Mouse (Mus musculus) G1E-ER4 (cell line): ENCODE measurements around the gene Rfx3. TPM values are rescaled to one million over a fixed set of nuclear protein-coding genes. Genes with fewer than 3 reads are reported as not detected.

Experiments
- GATA1 ChIP-seq: IDR thresholded peaks from one replicate; pipeline ENCODE4 v1.8.0; 2012; ENCODE audit warnings: low read length, inconsistent platforms
- polyA plus RNA-seq: library from polyadenylated mRNA; stranded (reverse); fragments of >175 nt; gene quantifications from 2 replicates; pipeline ENCODE4 v1.2.3, GENCODE M21; 2012

Gene Rfx3
- polyA plus RNA-seq: 0.12 and 0.39 TPM in 2 replicates

DNA sequence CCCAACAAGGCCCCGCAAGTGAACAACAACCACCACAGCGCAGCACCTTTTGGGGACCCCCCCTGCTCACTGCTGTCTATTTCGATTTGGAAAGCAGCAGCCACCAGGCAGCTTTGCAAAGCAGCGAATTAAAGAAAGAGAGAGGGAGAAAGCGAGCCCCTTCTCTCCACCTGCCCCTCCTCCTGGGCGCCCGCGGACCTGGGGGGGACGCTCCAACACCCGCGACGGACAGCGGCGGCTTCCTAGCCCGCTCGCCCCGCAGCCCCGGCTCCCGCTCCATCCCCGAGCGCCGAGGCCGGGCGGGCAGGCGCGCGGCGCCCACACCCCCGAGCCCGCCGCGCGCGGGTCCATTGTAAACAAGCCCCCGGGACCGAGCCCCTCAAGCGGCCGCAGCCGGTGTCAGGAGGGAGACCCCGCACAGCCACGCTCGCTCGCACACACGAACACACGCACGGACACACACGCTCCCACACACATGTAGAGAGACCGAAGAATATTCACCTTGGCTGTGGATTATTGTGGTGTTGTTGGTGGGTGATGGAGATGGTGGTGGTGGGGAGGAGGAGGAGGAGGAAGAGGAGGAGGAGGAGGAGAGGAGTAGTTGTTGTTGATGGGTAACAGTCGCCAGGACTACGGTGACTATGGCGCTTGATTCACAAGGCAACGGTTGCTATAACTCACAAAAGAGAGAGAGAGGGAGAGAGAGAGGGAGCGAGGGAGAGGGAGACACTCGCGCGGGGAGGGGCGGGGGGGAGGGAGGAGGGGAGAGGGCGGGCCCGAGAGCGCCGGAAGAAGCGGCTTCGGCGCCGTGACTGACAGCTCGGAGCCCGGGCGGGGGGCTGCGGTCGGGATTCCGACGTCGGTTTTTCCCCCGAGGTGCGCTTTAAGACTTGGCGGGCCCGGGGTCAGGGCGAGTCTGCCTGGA, at the start of gene Rfx3:
Gene Rfx3 (minus strand): TSS at position 696 of the 925 bp plus-strand sequence.
- no peak for TF ChIP-seq GATA1

DNA sequence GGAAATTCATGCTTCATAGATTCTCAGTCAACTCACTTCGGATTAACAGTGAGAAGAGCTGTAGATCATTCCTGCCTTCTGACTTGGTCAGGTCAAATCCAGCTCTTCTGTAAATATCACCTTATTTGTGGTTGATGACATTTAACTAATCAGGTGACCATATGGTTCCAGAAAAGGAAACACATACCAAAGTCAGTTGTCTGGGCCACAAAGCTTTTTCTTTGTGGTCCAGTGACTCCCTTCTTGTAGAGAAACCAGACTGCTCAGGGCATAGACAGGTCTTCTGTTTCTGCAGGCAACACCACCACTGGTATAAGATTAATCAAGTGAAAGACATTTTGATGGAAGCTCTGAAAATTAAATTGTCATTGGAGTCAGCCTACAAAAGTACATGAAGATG, 41.1 kb upstream of the Rfx3 start:
- TF ChIP-seq GATA1: no peak

- TF ChIP-seq GATA1: no peak
Observed at GRCm38 (mm10) chr19:28051571-28051970, 40.6 kb upstream of the Rfx3 start.

GRCm38 (mm10) chr19:28049280-28049679, 38.3 kb upstream of the Rfx3 start:
- no peak for TF ChIP-seq GATA1

DNA sequence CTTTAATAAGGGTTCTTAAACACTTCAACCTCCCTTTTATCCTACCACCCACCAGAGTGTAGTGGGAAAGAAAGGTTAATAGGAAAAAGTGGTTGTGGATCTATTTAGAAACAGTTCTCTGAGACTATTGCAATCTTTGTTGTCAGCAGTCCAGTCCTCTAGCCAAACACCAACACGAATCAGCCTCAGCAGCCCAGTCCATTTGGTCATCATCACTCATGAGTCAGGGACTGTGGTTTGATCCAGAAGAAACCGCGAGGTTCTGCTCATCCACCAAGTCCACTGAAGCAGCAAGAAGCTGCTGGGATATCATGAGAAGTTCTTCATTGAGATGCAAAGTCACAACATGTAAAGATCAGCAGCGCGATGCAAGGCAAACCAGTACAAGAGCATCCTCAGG, 35.8 kb upstream of the Rfx3 start:
- TF ChIP-seq GATA1: no peak

- no peak for TF ChIP-seq GATA1
Observed at GRCm38 (mm10) chr19:28044950-28045349, 34.0 kb upstream of the Rfx3 start.

GRCm38 (mm10) chr19:28011718-28012499, 943 bp upstream of the Rfx3 start:
- TF ChIP-seq GATA1: no peak

DNA sequence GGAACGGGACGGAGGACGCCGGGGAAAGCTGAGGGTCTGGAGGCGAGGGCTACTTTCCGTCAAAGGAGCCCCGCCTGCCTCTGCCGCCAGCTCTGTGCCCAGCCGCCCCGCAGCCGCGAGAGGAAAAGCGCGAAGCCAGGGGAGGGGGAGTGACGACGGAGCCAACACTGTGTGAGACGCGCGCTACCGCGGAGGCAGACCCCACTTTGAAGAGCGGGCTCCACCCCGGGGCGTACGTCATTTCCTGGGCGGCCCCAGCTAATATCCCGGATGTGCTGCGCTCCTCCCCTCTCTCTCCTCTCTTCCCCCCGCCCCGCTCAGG, 391 bp upstream of the Rfx3 start:
- no peak for TF ChIP-seq GATA1

- TF ChIP-seq GATA1: no peak
Observed at GRCm38 (mm10) chr19:28009587-28010281, 1.2 kb downstream of the Rfx3 start.

GRCm38 (mm10) chr19:28004190-28004589, 6.8 kb downstream of the Rfx3 start:
- TF ChIP-seq GATA1: no peak

- no peak for TF ChIP-seq GATA1
Observed at GRCm38 (mm10) chr19:28003474-28003873, 7.5 kb downstream of the Rfx3 start.

DNA sequence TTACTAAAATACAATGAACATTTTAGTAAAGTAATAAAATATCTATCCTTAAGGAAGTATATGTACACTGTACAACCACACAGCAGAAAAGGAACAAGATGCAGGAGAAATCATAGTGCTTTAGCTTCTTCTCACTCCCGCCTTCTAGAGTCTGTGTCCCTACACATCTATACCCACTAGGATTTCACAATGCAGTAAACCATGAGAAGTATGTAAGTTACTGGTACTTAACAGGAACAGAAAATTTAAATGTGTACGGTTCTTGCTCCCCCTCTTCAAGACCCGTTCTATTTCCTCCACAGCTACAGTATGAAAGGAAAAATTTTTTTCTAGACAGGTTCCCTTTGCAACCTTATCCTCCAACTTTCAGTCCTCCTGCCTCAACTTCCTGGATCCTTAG, 8.3 kb downstream of the Rfx3 start:
- no peak for TF ChIP-seq GATA1

GRCm38 (mm10) chr19:27992800-27993199, 18.2 kb downstream of the Rfx3 start:
- no peak for TF ChIP-seq GATA1

DNA sequence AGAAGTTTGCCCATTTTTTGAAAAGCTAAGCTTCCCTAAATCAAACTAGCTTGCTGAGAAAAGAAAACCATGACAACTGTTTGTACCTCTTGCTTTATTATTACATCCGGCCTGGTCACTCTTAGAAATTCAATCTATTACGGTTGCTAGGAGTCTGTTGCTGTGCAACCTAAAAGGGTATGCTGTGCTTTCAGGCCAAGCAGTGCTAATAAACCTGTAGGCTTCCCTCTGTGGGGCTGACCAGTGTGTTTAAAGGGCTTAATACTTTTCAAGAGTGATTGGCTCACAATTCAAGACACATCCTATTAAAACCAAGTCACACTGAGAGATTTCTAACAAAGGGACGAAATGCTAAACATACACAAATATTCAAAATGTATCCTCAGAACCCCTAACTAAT, 22.2 kb downstream of the Rfx3 start:
- TF ChIP-seq GATA1: no peak

DNA sequence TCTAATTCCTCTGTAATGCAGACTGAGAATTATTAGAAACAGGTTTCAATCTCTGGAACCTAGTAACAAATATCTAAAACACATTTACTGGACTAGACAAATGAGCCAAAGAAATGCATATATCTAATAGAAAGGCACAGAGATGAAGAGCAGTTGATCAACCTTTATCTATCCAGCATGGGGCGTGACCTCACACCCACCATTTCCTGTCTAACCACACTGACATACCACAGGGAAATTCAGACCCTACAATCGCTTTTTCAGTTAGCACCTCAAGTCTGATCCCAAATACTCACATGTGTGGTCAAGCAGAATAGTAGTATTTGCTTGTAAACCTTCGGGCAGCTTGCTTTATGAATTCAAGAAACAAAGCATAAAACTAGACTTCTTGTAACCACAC, 43.4 kb downstream of the Rfx3 start:
- peak; percentile 77 for TF ChIP-seq GATA1

- TF ChIP-seq GATA1: peak; percentile 7
Observed at GRCm38 (mm10) chr19:27961271-27961670, 49.7 kb downstream of the Rfx3 start.
